10 mouse cellular contexts compared by ENCODE assay signal in the genomic region with DNA sequence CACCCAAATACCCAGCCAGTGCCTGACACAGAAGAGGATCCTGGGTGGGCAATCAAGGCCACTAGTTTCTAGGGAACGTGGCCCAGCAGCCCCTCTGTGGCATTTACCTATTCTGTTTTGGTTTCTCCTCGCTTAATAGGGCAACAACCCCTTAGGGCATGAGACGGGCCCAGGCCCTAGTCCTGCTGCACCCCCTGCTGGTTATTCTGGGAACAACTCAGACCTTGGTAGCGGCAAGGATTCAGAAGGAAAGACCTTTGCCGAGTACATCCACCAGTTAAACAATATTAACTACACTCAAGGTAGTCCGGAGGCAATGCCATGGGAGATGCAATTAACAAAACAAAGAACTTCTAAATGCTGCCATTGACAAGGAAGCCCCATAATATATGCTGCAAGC. TPM values are rescaled to one million over a fixed set of nuclear protein-coding genes. Genes with fewer than 3 reads are reported as not detected.
DNase-seq lines count a peak whose midpoint lies in the region; ATAC-seq and TF ChIP-seq lines count a peak whose summit lies in the region.
"Had no signal": no experiment of that assay in that cellular context is flagged by ENCODE, and none has a peak within 500 bp of the region (broad histone marks: within the 10 kb centered on the region; RNA-seq: fewer than 3 reads in every experiment).

No protein-coding gene starts in this region.

- H3K9ac ChIP-seq in embryonic facial prominence, embryonic 11.5 days (replicated peaks; ENCODE audit: low read length): no peak overlapping the region
- no peak overlapping the region for H3K9ac ChIP-seq in lung, embryonic 14.5 days
- H3K9ac ChIP-seq: embryonic facial prominence, embryonic 13.5 days had no signal

- no peaks in the 10 kb centered on the region for H3K27me3 ChIP-seq in embryonic facial prominence, embryonic 11.5 days (ENCODE audit: control insufficient read depth, insufficient read depth, low read length)
- no peaks in the 10 kb centered on the region for H3K27me3 ChIP-seq in lung, embryonic 14.5 days (ENCODE audit: insufficient read depth, low read length)
- H3K27me3 ChIP-seq: embryonic facial prominence, embryonic 13.5 days had no signal

- H3K36me3 ChIP-seq in embryonic facial prominence, embryonic 11.5 days (replicated peaks; ENCODE audit: control insufficient read depth, insufficient read depth, low read depth, low read length): no peaks in the 10 kb centered on the region
- H3K36me3 ChIP-seq in lung, embryonic 14.5 days (ENCODE audit: insufficient read depth): no peaks in the 10 kb centered on the region
- H3K36me3 ChIP-seq: embryonic facial prominence, embryonic 13.5 days had no signal

- WGBS in embryonic facial prominence, embryonic 11.5 days: 9% methylated on average over 6 of the region's 6 CpGs
- 6% methylated on average over 6 of the region's 6 CpGs for whole genome bisulfite sequencing in lung, embryonic 14.5 days

- no peak overlapping the region for H3K4me2 ChIP-seq in embryonic facial prominence, embryonic 11.5 days (ENCODE audit: low read depth, low read length)
- no peak overlapping the region for H3K4me2 ChIP-seq in lung, embryonic 14.5 days
- H3K4me2 ChIP-seq: embryonic facial prominence, embryonic 13.5 days had no signal

- H3K27ac ChIP-seq in embryonic facial prominence, embryonic 11.5 days (replicated peaks; ENCODE audit: low read depth, low read length): no peak overlapping the region
- no peak overlapping the region for H3K27ac ChIP-seq in lung, embryonic 14.5 days (ENCODE audit: low read depth)
- H3K27ac ChIP-seq: embryonic facial prominence, embryonic 13.5 days had no signal

- TF ChIP-seq CTCF in lung, embryonic 14.5 days (IDR thresholded peaks at IDR 0.05; ENCODE audit: low read depth): peak; percentile 91

- H3K4me3 ChIP-seq in embryonic facial prominence, embryonic 11.5 days (ENCODE audit: low read depth, low read length): no peak overlapping the region
- no peak overlapping the region for H3K4me3 ChIP-seq in lung, embryonic 14.5 days (ENCODE audit: low read depth, low read length)
- H3K4me3 ChIP-seq: embryonic facial prominence, embryonic 13.5 days had no signal

- no peaks in the 10 kb centered on the region for H3K4me1 ChIP-seq in embryonic facial prominence, embryonic 11.5 days (ENCODE audit: control insufficient read depth, insufficient read depth, low read length)
- H3K4me1 ChIP-seq in lung, embryonic 14.5 days (ENCODE audit: insufficient read depth): no peaks in the 10 kb centered on the region
- H3K4me1 ChIP-seq: embryonic facial prominence, embryonic 13.5 days had no signal

- ATAC-seq in embryonic facial prominence, embryonic 11.5 days (replicated peaks; ENCODE audit: insufficient number of reproducible peaks, low FRiP score, low TSS enrichment, low read depth): no peak
- ATAC-seq in hematopoietic stem cell, adult 5-6 weeks (replicated peaks in 1 of 2; ENCODE audit: insufficient read depth in 1 of 2, low FRiP score in 2 of 2, low TSS enrichment in 1 of 2, low read depth in 1 of 2, poor library complexity in 2 of 2, severe bottlenecking in 2 of 2): peak; percentile 76 to 86
- peak; percentile 55; the same call in 1 of the 2 replicates for ATAC-seq in lung, embryonic 14.5 days (ENCODE audit: insufficient read depth)

- DNase-seq in CD8-positive naive resting alpha-beta T cell, adult 2 months (ENCODE audit: low read depth in 2 of 2, low spot score in 2 of 2): peak; percentile 14 to 48
- DNase-seq in adrenal gland, postnatal 25 days: peak; percentile 81
- DNase-seq in embryonic facial prominence, embryonic 11.5 days (ENCODE audit: low spot score): peak; percentile 84
- DNase-seq in layer of hippocampus, adult 18-20 months (ENCODE audit: low spot score in 2 of 2): peak; percentile 74 to 88
- DNase-seq in lung, embryonic 14.5 days: peak; percentile 87
- DNase-seq in ovary, postnatal 36 days (ENCODE audit: low spot score): peak; percentile 69
- peak; percentile 70 for DNase-seq in thymus, postnatal 25 days

- H3K9me3 ChIP-seq in embryonic facial prominence, embryonic 11.5 days (replicated peaks; ENCODE audit: control insufficient read depth, low read length): no peaks in the 10 kb centered on the region
- H3K9me3 ChIP-seq in lung, embryonic 14.5 days (ENCODE audit: low read depth, low read length): no peaks in the 10 kb centered on the region
- H3K9me3 ChIP-seq: embryonic facial prominence, embryonic 13.5 days had no signal

RNA-seq across cellular contexts. Expression of gene Rsph14, which starts 11.2 kb away (rescaled TPM):
- 0.52 TPM in 1 of 2 replicates, not detected in the other for total RNA-seq in adrenal gland, postnatal 25 days (2021)
- polyA plus RNA-seq in embryonic facial prominence, embryonic 11.5 days (2014; fragmentation: Nextera tagmentation; extraction: Ambion mirVana): not detected in 2 replicates
- not detected in 2 replicates for total RNA-seq in hematopoietic stem cell, adult 5-6 weeks (2017)
- under 1 TPM; 0.68 to 0.87 TPM for total RNA-seq in layer of hippocampus, adult 18-20 months (2021)
- not detected in 2 replicates for polyA plus RNA-seq in lung, embryonic 14.5 days (2014; fragmentation: Nextera tagmentation; extraction: Ambion mirVana)
- polyA plus RNA-seq: embryonic facial prominence, embryonic 13.5 days; stomach, embryonic 14.5 days had no signal

RNA-seq across cellular contexts. Expression of gene Rab36, which starts 15.7 kb away (rescaled TPM):
- 14.8 and 21.8 TPM in 2 replicates for total RNA-seq in adrenal gland, postnatal 25 days (2021)
- polyA plus RNA-seq in embryonic facial prominence, embryonic 11.5 days (2014; fragmentation: Nextera tagmentation; extraction: Ambion mirVana): 7.6 and 8.5 TPM in 2 replicates
- 1.3 and 3.3 TPM in 2 replicates for total RNA-seq in hematopoietic stem cell, adult 5-6 weeks (2017)
- total RNA-seq in layer of hippocampus, adult 18-20 months (2021): 10 to 100 TPM; 28.6 to 30.5 TPM
- polyA plus RNA-seq in lung, embryonic 14.5 days (2014; fragmentation: Nextera tagmentation; extraction: Ambion mirVana): 12.8 and 14.8 TPM in 2 replicates

RNA-seq across cellular contexts. Expression of gene Bcr, which starts 39.3 kb away (rescaled TPM):
- total RNA-seq in adrenal gland, postnatal 25 days (2021): 31.3 and 41.0 TPM in 2 replicates
- 10.3 and 11.2 TPM in 2 replicates for polyA plus RNA-seq in embryonic facial prominence, embryonic 11.5 days (2014; fragmentation: Nextera tagmentation; extraction: Ambion mirVana)
- 20.1 and 34.9 TPM in 2 replicates for total RNA-seq in hematopoietic stem cell, adult 5-6 weeks (2017)
- total RNA-seq in layer of hippocampus, adult 18-20 months (2021): 100 to 1,000 TPM; 132 to 133 TPM
- 10.9 and 11.5 TPM in 2 replicates for polyA plus RNA-seq in lung, embryonic 14.5 days (2014; fragmentation: Nextera tagmentation; extraction: Ambion mirVana)

RNA-seq across cellular contexts. Expression of gene Gnaz, which starts 54.2 kb away (rescaled TPM):
- 2.4 and 3.5 TPM in 2 replicates for total RNA-seq in adrenal gland, postnatal 25 days (2021)
- polyA plus RNA-seq in embryonic facial prominence, embryonic 11.5 days (2014; fragmentation: Nextera tagmentation; extraction: Ambion mirVana): 4.7 and 5.6 TPM in 2 replicates
- 0.69 and 4.3 TPM in 2 replicates for total RNA-seq in hematopoietic stem cell, adult 5-6 weeks (2017)
- total RNA-seq in layer of hippocampus, adult 18-20 months (2021): 100 to 1,000 TPM; 104 to 111 TPM
- 2.9 and 3.2 TPM in 2 replicates for polyA plus RNA-seq in lung, embryonic 14.5 days (2014; fragmentation: Nextera tagmentation; extraction: Ambion mirVana)

Comparison
In these comparisons a context has a peak if more than half of its experiments do, and no peak if none do; other contexts are left out.
1. DNase-seq: peak in every context shown above with its lines; median percentile 87 in lung, embryonic 14.5 days; 84 in embryonic facial prominence, embryonic 11.5 days; 81 in adrenal gland, postnatal 25 days; 81 in layer of hippocampus, adult 18-20 months; 70 in thymus, postnatal 25 days; 69 in ovary, postnatal 36 days; 31 in CD8-positive naive resting alpha-beta T cell, adult 2 months.